Mouse (Mus musculus) CH12.LX (cell line): Measurements from ENCODE around the gene Gm10203. TPM values are rescaled to one million over a fixed set of nuclear protein-coding genes. Genes with fewer than 3 reads are reported as not detected.

Source experiments
- DNase-seq: peaks from one replicate; pipeline ENCODE4 v3.0.0-alpha.2; 2013; ENCODE audit errors: extremely low read depth
- H3K27ac ChIP-seq: 2 replicates; pipeline ENCODE4 v1.5.1; 2012; ENCODE audit warnings: low read depth, mild to moderate bottlenecking, control low read depth, moderate library complexity; ENCODE audit not compliant: insufficient read depth
- H3K27me3 ChIP-seq: replicated peaks from 2 replicates; pipeline ENCODE3; 2012; ENCODE audit warnings: inconsistent platforms
- H3K36me3 ChIP-seq, 2 experiments: replicated peaks in 1 of 2; 2 replicates each; pipeline versions ENCODE3 to v1.6.1; 2012; ENCODE audit warnings: inconsistent platforms in 1 of 2, low read length in 1 of 2, mild to moderate bottlenecking in 1 of 2, mixed read lengths in 1 of 2, moderate library complexity in 1 of 2; ENCODE audit not compliant: control insufficient read depth in 1 of 2, insufficient read depth in 1 of 2
- H3K4me1 ChIP-seq, 2 experiments: 2 replicates each; pipeline ENCODE4 v1.6.1; 2012; ENCODE audit warnings: inconsistent platforms in 1 of 2, moderate library complexity in 1 of 2; ENCODE audit not compliant: insufficient read depth in 2 of 2, control insufficient read depth in 1 of 2
- H3K4me2 ChIP-seq: 2 replicates; pipeline ENCODE4 v1.6.1; 2012; ENCODE audit warnings: low read depth, mild to moderate bottlenecking, control low read depth; ENCODE audit not compliant: poor library complexity, insufficient read depth, severe bottlenecking
- H3K4me3 ChIP-seq, 3 experiments: fragments of 150-350 bp in 1 of 3; sonication (generic) in 1 of 3; replicated peaks in 1 of 3; 2 replicates each; pipeline versions ENCODE3 to v1.5.1; 2011 to 2012; ENCODE audit warnings: low read depth in 2 of 3, low read length in 2 of 3, mild to moderate bottlenecking in 2 of 3, moderate library complexity in 2 of 3, control low read depth in 1 of 3, improper control_type of control experiment in 1 of 3, inconsistent platforms in 1 of 3, mixed read lengths in 1 of 3; ENCODE audit not compliant: poor library complexity in 1 of 3
- H3K79me2 ChIP-seq: replicated peaks from 2 replicates; pipeline ENCODE4 v1.6.1; 2012; ENCODE audit warnings: mild to moderate bottlenecking, moderate library complexity; ENCODE audit not compliant: control insufficient read depth, poor library complexity, insufficient read depth, severe bottlenecking; ENCODE audit errors: extremely low read depth
- H3K9ac ChIP-seq: 2 replicates; pipeline ENCODE4 v1.6.1; 2012; ENCODE audit warnings: low read depth, mild to moderate bottlenecking, control low read depth, moderate library complexity; ENCODE audit not compliant: insufficient read depth
- H3K9me3 ChIP-seq: replicated peaks from 2 replicates; pipeline ENCODE3; 2012; ENCODE audit warnings: low read length, inconsistent platforms, mixed read lengths
- BHLHE40 ChIP-seq: IDR thresholded peaks from 2 replicates; pipeline ENCODE4 v1.6.1; 2011; ENCODE audit warnings: mild to moderate bottlenecking, low read depth, low read length, improper control_type of control experiment
- CHD1 ChIP-seq: IDR thresholded peaks from 2 replicates; pipeline ENCODE4 v1.6.1; 2012; ENCODE audit warnings: low read depth, low read length, improper control_type of control experiment, inconsistent platforms
- CHD2 ChIP-seq: IDR thresholded peaks from 2 replicates; pipeline ENCODE4 v1.6.1; 2011; ENCODE audit warnings: low read length, improper control_type of control experiment
- HCFC1 ChIP-seq: IDR thresholded peaks from 2 replicates; pipeline ENCODE4 v1.6.1; 2012; ENCODE audit warnings: low read depth, mild to moderate bottlenecking, inconsistent platforms, low read length, improper control_type of control experiment
- IRF4 ChIP-seq: IDR thresholded peaks from 2 replicates; pipeline ENCODE4 v1.6.1; 2014; ENCODE audit warnings: low read depth, mild to moderate bottlenecking, inconsistent platforms, low read length, improper control_type of control experiment
- JUN ChIP-seq: IDR thresholded peaks from 2 replicates; pipeline ENCODE4 v1.6.1; 2011; ENCODE audit warnings: low read depth, mild to moderate bottlenecking, low read length, improper control_type of control experiment, moderate library complexity; ENCODE audit not compliant: insufficient read depth
- JUND ChIP-seq: conservative IDR thresholded peaks from 2 replicates; pipeline ENCODE4 v1.6.1; 2011; ENCODE audit warnings: low read depth, low read length, improper control_type of control experiment
- KAT2A ChIP-seq: IDR thresholded peaks from 2 replicates; pipeline ENCODE4 v1.6.1; 2012; ENCODE audit warnings: low read length, improper control_type of control experiment, inconsistent platforms; ENCODE audit not compliant: insufficient replicate concordance
- MAX ChIP-seq: IDR thresholded peaks from 2 replicates; pipeline ENCODE4 v1.6.1; 2011; ENCODE audit warnings: low read length, improper control_type of control experiment
- MEF2A ChIP-seq: IDR thresholded peaks from 2 replicates; pipeline ENCODE4 v1.6.1; 2014; ENCODE audit warnings: low read depth, mild to moderate bottlenecking, inconsistent platforms, low read length, improper control_type of control experiment, borderline replicate concordance
- MXI1 ChIP-seq: IDR thresholded peaks from 2 replicates; pipeline ENCODE4 v1.6.1; 2011; ENCODE audit warnings: mild to moderate bottlenecking, low read depth, low read length, improper control_type of control experiment
- NRF1 ChIP-seq: IDR thresholded peaks from 2 replicates; pipeline ENCODE4 v1.6.1; 2014; ENCODE audit warnings: low read depth, mild to moderate bottlenecking, inconsistent platforms, low read length, improper control_type of control experiment, moderate library complexity
- PAX5 ChIP-seq: IDR thresholded peaks from 2 replicates; pipeline ENCODE4 v1.6.1; 2012; ENCODE audit warnings: low read length, inconsistent platforms, mixed read lengths
- POLR2A ChIP-seq: IDR thresholded peaks from 2 replicates; pipeline ENCODE4 v1.6.1; 2011; ENCODE audit warnings: low read depth, mild to moderate bottlenecking, improper control_type of control experiment, low read length
- POLR2AphosphoS2 ChIP-seq: IDR thresholded peaks from 2 replicates; pipeline ENCODE4 v1.6.1; 2011; ENCODE audit warnings: low read depth, low read length, improper control_type of control experiment
- RAD21 ChIP-seq: IDR thresholded peaks from 2 replicates; pipeline ENCODE4 v1.6.1; 2011; ENCODE audit warnings: low read depth, mild to moderate bottlenecking, low read length, improper control_type of control experiment, moderate library complexity
- SIN3A ChIP-seq: IDR thresholded peaks from 2 replicates; pipeline ENCODE4 v1.6.1; 2012; ENCODE audit warnings: low read length, improper control_type of control experiment, inconsistent platforms
- SMC3 ChIP-seq: IDR thresholded peaks from 2 replicates; pipeline ENCODE4 v1.6.1; 2011; ENCODE audit warnings: low read depth, low read length, improper control_type of control experiment
- TBP ChIP-seq: conservative IDR thresholded peaks from 2 replicates; pipeline ENCODE4 v1.6.1; 2011; ENCODE audit warnings: low read depth, low read length, improper control_type of control experiment
- ZKSCAN1 ChIP-seq: IDR thresholded peaks from 2 replicates; pipeline ENCODE4 v1.6.1; 2012; ENCODE audit warnings: low read depth, inconsistent platforms, low read length, improper control_type of control experiment, borderline replicate concordance
- dilution Hi-C: fragments of 300-500 bp; cut with MboI; formaldehyde crosslinking; loops from 2 replicates; pipeline ENCODE4 v1.14.3; 2020; ENCODE audit warnings: low sequenced_read_pairs; ENCODE audit not compliant: extremely low pct_unique_long_range_greater_than_20kb, extremely low pct_ligation_motif_present
- in situ Hi-C: fragments of 300-500 bp; cut with MboI; formaldehyde crosslinking; loops from 3 replicates; pipeline ENCODE4 v1.14.3; 2019; ENCODE audit warnings: low sequenced_read_pairs, low pct_ligation_motif_present, low pct_unique_long_range_greater_than_20kb, mixed read lengths
- polyA plus RNA-seq: library from polyadenylated mRNA; unstranded; fragments of >175 nt; gene quantifications from 2 replicates; pipeline ENCODE4 v1.2.1, GENCODE M21; 2012; ENCODE audit warnings: low read depth; ENCODE audit not compliant: insufficient read length
- total RNA-seq, 2 experiments: library from RNA; depleted of rRNA; stranded (reverse); fragments of 300-350 nt in 1 of 2; fragments of >200 nt in 1 of 2; gene quantifications; 2 replicates each; pipeline ENCODE4 v1.2.3; 2012 to 2014

Gene Gm10203
- total and polyA plus RNA-seq, 3 experiments, result not detected

- no peak for DNase-seq
- H3K36me3 ChIP-seq, result no peaks in the 10 kb centered on the region
- H3K9ac ChIP-seq, result no peak overlapping the region
- no peak overlapping the region for H3K4me2 ChIP-seq
- H3K9me3 ChIP-seq, result no peaks in the 10 kb centered on the region
- no peaks in the 10 kb centered on the region for H3K79me2 ChIP-seq
- no peaks in the 10 kb centered on the region for H3K27me3 ChIP-seq
- TF ChIP-seq SMC3, result no peak
- no peak for TF ChIP-seq ZKSCAN1
- no peak for TF ChIP-seq RAD21
- TF ChIP-seq CHD1, result no peak
- no peak for TF ChIP-seq BHLHE40
- TF ChIP-seq KAT2A, result no peak
- TF ChIP-seq HCFC1, result no peak
- TF ChIP-seq NRF1, result no peak
- TF ChIP-seq CHD2, result no peak
- no peak for TF ChIP-seq PAX5
- no peak for TF ChIP-seq SIN3A
- TF ChIP-seq MXI1, result no peak
- peaks cover 5 to 11% of the 10 kb centered on the region in 2 experiments; a peak in 3 of 4 replicates for H3K4me1 ChIP-seq
- dilution Hi-C loops, result no loop called here
- in situ Hi-C loops, result loop anchor here (5.0 to 25.0 kb wide), 3 partner anchors 52 to 180 kb away; partner anchors contain the start of gene Sinhcaf
- H3K4me3 ChIP-seq, result no peak overlapping the region
- no peak overlapping the region for H3K27ac ChIP-seq
Measured at GRCm38 (mm10) chr6:149116992-149117391, 13.0 kb upstream of the Gm10203 start.

DNA sequence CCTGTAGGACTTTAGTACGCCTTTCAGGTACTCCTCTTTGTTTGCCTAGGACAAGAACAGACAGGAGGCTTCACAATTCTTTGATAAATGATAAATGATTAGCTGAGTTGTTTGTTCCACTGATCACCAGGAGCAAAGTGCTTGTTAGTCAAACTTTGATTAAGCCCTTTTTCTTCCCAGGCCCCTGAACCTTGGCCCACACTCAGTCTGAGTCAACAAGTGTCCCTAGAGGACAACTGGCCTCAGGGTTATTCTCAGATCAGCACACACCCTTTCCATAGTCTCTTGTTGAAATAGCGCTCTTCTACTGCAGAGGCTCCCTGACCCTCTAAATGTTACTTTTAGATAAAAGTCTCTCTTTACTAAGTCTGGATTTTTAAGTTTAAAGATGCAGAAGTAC, 11.0 kb upstream of the Gm10203 start:
- dilution Hi-C loops, result no loop called here
- in situ Hi-C loops, result loop anchor here (5.0 to 25.0 kb wide), 3 partner anchors 54 to 182 kb away; partner anchors contain the start of gene Sinhcaf

More for the DNA sequence above, 11.0 kb upstream of the Gm10203 start:
- TF ChIP-seq IRF4, result peak; percentile 75
- no peak for TF ChIP-seq POLR2AphosphoS2
- TF ChIP-seq POLR2A, result no peak
- no peak for TF ChIP-seq MXI1
- TF ChIP-seq JUND, result no peak
- peak; percentile 52; the same call in 1 of the 2 replicates for TF ChIP-seq MEF2A
- TF ChIP-seq PAX5, result no peak
- TF ChIP-seq JUN, result no peak
- no peak for TF ChIP-seq TBP
- TF ChIP-seq SMC3, result no peak
- no peak for TF ChIP-seq MAX
- Histone ChIP-seq H3K27me3 (no peaks in the 10 kb centered on the region), H3K4me1 (peaks cover 5 to 11% of the 10 kb centered on the region in 2 experiments; a peak in 3 of 4 replicates), H3K27ac (no peak overlapping the region), H3K4me3 (no peak overlapping the region), H3K9ac (no peak overlapping the region), H3K4me2 (0 out of 2 replicates have a peak overlapping the region, but pooled peaks have one; percentile 29), H3K79me2 (no peaks in the 10 kb centered on the region), H3K9me3 (no peaks in the 10 kb centered on the region), H3K36me3 (no peaks in the 10 kb centered on the region)
- no peak for DNase-seq
